Mouse (Mus musculus) c-Kit-positive CD71-positive TER-119-negative erythroid progenitor cells, embryonic 14.5 days (primary cell): ENCODE data around the gene Armc10.
A peak's percentile ranks its signal among the peaks of the same experiment; 100 is the strongest.
"Not testable (repeated sequence)": the region's sequence is repeated elsewhere in the genome, so short reads cannot be mapped to it uniquely, and the experiment has no call there.

ENCODE experiments used
- DNase-seq: peaks from one replicate; pipeline ENCODE4 v3.0.0-alpha.2; 2013; ENCODE audit warnings: low read depth

Armc10 gene

DNA sequence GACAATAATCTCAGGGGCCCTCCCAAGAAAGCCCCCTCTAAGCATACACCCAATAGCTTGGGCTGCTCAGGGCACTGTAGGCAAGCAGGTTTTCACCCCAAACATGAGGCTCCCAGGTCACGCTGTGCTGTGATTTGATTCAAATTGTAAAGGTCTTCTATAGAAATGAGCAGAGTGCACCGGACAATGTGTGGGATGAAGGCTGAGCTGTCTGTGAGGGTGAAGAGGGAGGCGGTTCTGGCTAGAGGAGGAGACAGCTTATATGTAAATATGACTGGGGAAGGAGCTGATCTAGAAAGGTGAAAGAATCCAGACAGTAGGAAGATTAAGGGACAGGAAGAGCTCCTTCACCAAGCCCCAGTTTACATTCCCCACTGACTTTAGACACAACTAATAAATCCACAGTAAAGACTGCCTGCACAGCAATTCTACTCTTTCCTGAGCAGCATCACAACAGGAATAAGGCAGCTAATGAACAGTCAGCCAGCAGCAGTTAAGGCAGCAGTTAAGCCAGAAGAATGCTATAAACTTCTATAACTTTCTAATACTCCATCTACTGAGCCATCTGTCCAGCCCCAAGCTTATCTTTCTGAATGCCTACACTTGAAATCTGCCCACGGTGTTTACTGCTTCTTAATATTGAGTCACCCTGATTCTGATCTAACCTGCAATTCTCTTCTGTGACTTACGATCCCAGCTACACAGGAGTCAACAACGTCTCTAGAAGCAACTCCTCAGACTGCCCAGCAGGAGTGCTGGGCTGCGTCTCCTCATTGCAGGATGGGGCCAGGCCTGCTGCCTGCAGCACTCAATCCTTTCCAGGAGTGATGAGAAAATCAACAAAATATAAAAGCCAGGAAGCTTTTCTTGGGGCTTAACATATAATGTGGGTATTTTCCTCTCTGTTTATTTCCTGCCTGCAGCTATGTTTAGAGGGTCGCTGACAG lies 21.9 kb downstream of the Armc10 start:
- DNase-seq: no peak

DNA sequence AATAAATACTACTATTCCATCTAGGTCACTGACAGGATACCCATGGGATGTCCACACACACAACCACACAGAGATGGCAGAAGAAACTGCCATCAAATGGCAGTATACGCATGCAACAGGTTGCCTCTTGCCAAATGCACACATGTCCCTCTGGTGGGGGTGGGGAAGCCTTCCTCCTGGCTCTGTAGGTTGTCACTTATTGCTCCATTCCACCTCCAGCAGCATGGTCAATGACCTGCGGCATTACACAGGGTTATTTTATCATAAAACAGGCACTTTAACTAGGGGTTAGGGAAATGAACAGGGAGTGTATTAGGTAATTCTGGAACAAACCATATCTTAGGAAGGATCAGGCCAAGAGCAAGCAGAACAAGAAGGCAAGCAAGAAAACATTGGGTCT lies 23.7 kb downstream of the Armc10 start:
- DNase-seq: no peak

DNA sequence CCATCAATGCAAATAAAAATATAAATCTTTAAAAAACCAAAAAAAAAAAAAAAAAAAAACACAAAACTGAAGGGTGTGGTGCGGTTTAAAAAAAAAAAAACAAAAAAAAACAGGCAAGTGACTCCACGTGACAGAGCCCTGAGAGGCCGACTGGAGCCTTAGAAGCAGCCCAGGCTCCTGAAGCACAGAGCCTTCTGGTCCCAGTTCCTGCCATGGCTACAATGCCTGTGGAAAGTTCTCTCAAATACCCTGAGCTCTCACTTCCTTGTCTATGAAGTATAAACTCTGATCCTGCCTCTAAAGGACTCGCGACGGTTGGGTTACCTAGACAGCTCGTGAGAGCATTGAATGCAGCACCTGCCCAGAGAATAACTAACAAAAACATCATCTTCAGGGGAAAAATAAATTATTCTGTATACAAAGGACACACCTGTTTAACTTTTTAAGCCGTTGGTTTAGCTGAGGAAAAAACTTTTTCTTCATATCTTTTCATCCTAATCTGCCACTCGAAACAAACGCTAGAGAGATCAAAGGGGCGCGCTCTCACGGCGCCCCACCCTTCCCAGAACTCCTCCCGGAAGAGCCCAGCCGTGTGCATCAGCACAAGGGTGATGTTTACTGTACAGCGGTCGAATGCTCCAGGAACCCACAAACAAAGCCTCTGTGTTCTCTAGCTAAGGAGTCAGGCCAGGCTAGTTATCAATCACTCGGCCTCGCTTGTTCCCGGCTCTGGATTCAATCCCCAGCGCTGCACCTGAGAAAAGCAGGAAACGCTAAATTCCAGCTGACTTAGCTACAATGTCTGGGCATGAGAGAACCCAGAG lies 27.4 kb downstream of the Armc10 start:
- peak; percentile 73 for DNase-seq

DNA sequence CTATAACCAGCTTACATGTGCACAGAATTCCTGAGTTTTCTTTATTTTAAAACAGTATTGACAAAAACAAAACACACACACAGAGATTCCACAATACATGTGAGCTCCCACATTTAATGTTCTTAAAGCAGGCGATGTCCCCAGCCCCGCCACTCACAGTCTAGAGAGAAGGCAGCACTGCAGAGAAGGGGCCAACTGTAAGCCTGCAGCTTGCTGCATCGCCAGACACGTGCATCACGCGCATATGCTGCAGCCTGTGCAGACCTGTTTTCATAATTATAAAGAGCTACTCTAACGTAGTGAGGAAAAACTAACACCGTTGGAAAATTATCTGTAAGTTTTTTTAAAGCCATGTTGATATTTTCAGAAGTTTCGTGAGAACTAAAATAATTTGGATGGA lies 28.1 kb downstream of the Armc10 start:
- DNase-seq: no peak

DNA sequence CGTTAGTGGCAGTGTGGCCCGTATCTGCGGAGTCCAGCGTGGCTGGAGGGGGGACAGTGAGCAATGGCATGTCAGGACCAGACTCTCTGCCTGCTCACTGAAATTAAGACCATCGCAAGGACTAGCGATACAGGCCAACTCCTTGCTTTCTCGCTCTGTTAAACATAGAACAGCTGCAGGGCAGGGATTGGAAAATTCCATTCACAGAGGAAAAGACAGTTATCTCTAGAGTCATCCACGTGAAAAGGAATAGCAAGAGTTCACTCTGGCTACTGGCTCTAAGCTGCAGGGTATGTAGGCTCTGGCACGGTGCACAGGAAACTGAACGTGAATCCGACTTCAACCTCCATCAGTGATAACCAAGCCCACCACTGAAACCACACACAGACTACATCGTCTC lies 29.4 kb downstream of the Armc10 start:
- DNase-seq: no peak

DNA sequence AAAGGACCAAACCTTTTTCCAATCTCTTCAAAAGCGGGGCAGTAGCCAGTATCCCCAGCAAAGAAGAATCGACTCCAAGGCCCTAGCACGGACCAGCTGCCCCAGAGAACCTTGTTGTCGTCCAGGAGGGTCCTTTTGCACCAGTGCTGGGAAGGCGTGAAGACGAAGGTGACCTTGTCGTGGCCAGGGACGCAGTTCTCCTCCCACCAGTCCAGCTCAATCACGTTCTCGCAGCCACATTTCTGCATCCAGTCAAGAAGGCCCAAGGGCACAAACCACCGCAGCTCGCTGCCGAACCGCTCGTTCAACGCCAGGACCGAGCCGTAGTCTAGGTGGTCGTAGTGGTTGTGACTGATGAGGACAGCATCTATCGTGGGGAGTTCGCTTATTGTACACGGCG lies 29.9 kb downstream of the Armc10 start:
- DNase-seq: no peak

- DNase-seq: no peak
Measured at GRCm38 (mm10) chr5:21677939-21678338, 32.3 kb downstream of the Armc10 start.

- no peak for DNase-seq
Measured at GRCm38 (mm10) chr5:21678363-21678762, 32.8 kb downstream of the Armc10 start.

DNA sequence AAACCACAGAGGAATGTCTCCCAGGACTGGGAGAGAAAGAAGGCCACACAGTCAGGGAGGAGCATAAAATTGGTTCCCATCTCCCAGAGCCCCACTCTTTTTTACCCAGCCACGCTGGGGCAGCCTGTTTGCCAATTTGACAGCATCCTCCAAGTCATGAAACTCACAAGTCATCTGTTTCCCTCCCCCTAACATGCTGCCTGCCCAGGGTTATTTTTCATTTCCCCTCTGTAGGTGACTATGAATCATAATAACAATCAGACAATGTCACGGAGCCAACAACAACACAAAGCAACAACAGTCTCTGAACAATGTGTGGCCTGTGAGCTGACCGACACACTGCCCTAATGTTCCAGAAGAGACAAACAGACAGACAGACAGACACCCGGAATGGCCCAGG lies 34.4 kb downstream of the Armc10 start:
- no peak for DNase-seq

DNA sequence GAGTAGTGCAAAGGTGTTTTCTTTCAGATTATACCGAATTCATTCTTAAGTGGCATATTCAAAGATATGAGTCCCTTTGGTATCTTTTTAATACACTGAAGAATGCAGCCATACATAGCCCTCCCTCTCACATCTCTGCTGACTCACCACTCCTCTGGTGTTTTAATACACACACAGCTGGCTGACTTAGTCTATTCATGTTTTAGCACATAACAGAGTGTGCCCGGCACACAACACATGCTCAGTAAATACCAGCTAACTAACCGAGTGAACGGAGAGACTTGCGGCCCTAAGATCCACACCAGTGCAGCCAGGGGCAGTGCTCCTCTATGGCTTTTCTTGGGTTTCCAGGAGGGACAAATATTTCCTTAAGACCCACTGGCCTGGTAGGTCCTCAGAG lies 35.3 kb downstream of the Armc10 start:
- no peak for DNase-seq

GRCm38 (mm10) chr5:21683811-21684210 lies 38.2 kb downstream of the Armc10 start:
- no peak for DNase-seq

DNA sequence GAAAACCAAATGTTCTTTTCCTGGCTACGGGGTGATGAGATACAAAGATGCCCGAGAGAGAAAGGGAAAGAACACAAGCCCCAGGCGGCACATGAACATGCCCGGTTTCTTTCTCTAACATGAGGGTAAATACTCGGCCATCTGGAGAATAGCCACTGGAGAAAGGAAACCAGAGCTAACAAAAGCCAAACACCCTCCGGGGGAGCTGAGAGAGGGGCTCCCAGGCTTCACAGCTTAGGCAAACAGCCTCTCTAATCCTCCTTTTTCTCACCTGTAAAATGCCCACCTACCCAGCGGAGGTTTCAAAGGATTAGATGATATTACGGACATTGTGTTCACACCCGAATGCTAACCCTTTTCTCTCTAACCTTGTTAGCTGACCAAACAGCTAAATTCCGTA lies 39.4 kb downstream of the Armc10 start:
- DNase-seq: no peak

GRCm38 (mm10) chr5:21687042-21687441 lies 41.4 kb downstream of the Armc10 start:
- no peak for DNase-seq

DNA sequence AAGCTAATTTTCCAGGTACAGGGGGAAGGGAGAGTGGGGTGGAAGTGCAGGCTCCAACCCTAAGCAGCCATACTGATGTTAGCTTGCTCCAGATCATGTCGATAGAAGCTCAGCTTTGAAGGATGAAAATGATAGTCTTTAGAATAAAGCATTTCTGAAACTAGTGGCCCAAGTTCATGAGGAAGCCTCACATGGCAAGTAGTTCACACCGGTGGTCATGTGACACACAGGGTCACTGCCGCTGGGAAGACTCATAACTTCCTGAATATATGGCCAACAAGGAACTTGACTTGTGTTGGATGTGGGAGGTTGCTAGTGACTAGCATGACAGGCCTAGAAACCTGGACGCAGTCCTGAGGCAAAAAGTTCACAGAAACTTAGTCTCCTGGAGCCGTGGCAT lies 46.6 kb downstream of the Armc10 start:
- DNase-seq: no peak

- no peak for DNase-seq
Measured at GRCm38 (mm10) chr5:21693372-21693870, 47.8 kb downstream of the Armc10 start.

DNA sequence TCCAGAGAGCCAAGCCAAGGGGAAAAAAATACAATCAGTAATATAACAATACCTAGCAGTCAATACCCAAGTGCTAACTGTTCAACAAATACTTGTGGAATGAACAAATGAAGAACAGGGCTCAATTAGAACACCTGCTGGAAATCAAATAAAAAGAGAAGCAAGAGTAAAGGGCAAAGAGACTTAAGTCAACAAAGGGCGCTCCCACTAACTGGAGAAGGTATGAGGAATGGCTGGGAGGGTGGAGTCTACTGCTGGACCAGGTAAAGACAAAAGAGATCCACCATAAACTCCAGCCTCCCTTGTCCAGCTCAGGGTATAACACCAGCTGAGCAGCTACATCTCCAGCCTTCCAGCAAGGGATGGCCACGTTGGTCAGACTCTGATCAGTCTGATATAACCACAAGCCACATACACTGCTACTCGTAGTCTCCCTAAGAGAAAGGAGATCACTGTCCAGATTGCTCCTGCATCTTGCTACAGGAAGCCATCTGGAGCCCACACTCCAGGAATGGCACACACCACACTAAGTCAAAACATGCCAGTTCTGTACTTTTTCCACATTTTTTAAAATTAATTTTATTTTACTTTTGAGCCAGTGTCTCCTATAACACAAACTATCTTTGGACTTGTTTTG lies 49.4 kb downstream of the Armc10 start:
- DNase-seq: no peak

DNA sequence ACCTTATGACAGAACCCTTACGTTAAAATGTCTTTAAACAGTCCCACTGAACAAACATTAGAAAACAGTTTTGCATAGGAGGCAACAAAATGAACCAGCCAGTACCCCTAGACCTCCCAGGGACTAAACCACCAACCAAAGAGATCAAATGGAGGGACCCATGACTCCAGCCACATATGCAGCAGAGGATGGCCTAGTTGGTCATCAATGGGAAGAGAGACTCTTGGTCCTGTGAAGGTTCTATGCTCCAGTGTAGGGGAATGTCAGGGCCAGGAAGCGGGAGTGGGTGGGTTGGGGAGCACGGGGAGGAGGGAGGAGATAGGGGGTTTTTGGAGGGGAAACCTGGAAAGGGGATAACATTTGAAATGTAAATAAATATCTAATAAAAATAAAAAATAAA lies 53.9 kb downstream of the Armc10 start:
- DNase-seq: not testable (repeated sequence)

DNA sequence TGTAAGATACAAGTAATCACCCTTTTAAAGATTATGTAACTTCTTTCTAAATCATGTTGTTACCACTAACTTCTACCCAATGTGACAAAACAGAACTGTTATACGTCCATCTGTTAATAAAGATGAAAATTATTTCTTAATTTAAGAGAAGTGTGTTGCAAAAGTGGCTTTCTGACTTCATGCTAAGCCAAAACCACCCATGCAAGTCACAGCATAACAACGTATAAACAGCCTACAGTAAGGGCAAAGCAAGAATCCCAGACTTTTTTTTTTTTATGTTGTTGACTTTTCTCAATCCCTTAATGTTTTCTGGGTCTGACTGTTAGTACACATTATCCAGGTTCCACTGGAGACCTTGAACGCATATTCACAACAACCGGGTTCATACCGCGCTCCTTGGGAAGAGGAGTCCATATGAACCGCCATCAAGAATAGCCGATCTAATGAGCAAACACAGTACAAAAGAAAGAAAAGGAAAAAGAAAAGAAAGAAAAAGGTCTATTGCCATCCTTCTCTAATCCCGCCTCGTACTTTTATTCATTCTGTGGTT lies 54.7 kb downstream of the Armc10 start:
- DNase-seq: peak; percentile 15

- DNase-seq: no peak
Measured at GRCm38 (mm10) chr5:21700934-21701333, 55.3 kb downstream of the Armc10 start.

DNA sequence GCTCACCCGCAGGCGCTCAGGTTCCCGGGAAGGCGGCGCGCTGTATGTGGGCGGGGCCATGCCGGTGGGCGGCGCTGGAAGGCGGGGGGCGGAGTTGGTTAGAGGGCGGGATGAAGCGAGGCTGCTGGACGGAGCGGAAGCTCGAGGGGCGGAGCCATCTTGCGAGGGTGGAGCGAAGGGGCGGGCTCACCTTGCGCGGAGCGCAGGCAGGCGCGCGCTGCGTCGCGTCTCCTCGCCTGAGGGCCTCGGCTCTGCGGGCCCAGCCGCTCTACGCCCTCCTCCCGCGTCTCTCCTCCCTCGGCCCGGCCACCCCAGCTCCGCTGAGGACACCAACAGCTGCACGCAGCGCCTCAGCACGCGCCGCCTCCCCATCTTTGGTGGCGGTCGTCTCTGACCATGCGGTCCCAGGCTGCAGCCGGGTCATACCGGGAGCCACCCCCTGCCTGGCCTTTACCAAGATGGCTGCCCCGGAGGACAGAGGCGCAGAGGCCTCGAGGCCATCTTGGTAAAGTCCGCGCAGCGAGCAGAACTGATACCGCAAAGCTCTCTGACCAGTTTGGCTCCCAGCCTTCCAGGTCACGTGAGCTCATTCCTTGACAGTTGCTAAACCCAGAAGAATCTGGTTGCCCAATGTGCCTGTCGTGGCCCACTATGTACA lies 55.9 kb downstream of the Armc10 start, which contains the start of gene Napepld:
Napepld (minus strand) TSS at position 46 of the 658 bp plus-strand sequence.
- peak; percentile 91 for DNase-seq

GRCm38 (mm10) chr5:21702009-21702364 lies 56.4 kb downstream of the Armc10 start:
- no peak for DNase-seq
